Mouse (Mus musculus): Measurements from ENCODE around the gene Hacl1.

Gene Hacl1

GRCm38 (mm10) chr14:31640890-31641505, at the start of gene Hacl1, which contains the start of gene Btd:
Gene Hacl1, minus strand, starts transcription at chr14:31641286.
Gene Btd, plus strand, starts transcription at chr14:31641028.
- in situ Hi-C loops (cut with MboI; ENCODE audit: low sequenced_read_pairs) = no loop called here

- in situ Hi-C loops (cut with MboI; ENCODE audit: low sequenced_read_pairs) = no loop called here
These were observed 45.1 kb upstream of the Hacl1 start for GRCm38 (mm10) chr14:31686231-31686630.

GRCm38 (mm10) chr14:31685680-31686079, 44.6 kb upstream of the Hacl1 start:
- in situ Hi-C loops (cut with MboI; ENCODE audit: low sequenced_read_pairs) = no loop called here

GRCm38 (mm10) chr14:31684343-31685040, 43.4 kb upstream of the Hacl1 start:
- in situ Hi-C loops (cut with MboI; ENCODE audit: low sequenced_read_pairs) = no loop called here

GRCm38 (mm10) chr14:31683610-31684009, 42.5 kb upstream of the Hacl1 start:
- in situ Hi-C loops (cut with MboI; ENCODE audit: low sequenced_read_pairs) = no loop called here

GRCm38 (mm10) chr14:31681931-31682555, 41.0 kb upstream of the Hacl1 start:
- in situ Hi-C loops (cut with MboI; ENCODE audit: low sequenced_read_pairs) = no loop called here

GRCm38 (mm10) chr14:31681291-31681690, 40.2 kb upstream of the Hacl1 start:
- in situ Hi-C loops (cut with MboI; ENCODE audit: low sequenced_read_pairs) = no loop called here

- in situ Hi-C loops (cut with MboI; ENCODE audit: low sequenced_read_pairs) = no loop called here
These were observed 39.6 kb upstream of the Hacl1 start for GRCm38 (mm10) chr14:31680656-31681055.

- in situ Hi-C loops (cut with MboI; ENCODE audit: low sequenced_read_pairs) = loop anchor here (25.0 kb wide), 1 partner anchor 266 kb away; no protein-coding TSS in a partner anchor
These were observed 30.7 kb upstream of the Hacl1 start for GRCm38 (mm10) chr14:31671635-31672320.

- in situ Hi-C loops (cut with MboI; ENCODE audit: low sequenced_read_pairs) = loop anchor here (25.0 kb wide), 1 partner anchor 267 kb away; no protein-coding TSS in a partner anchor
These were observed 28.8 kb upstream of the Hacl1 start for GRCm38 (mm10) chr14:31669642-31670490.

- in situ Hi-C loops (cut with MboI; ENCODE audit: low sequenced_read_pairs) = loop anchor here (25.0 kb wide), 1 partner anchor 268 kb away; no protein-coding TSS in a partner anchor
These were observed 28.1 kb upstream of the Hacl1 start for GRCm38 (mm10) chr14:31669161-31669611.

GRCm38 (mm10) chr14:31668326-31668725, 27.2 kb upstream of the Hacl1 start:
- in situ Hi-C loops (cut with MboI; ENCODE audit: low sequenced_read_pairs) = loop anchor here (25.0 kb wide), 1 partner anchor 269 kb away; no protein-coding TSS in a partner anchor

GRCm38 (mm10) chr14:31667741-31668140, 26.7 kb upstream of the Hacl1 start:
- in situ Hi-C loops (cut with MboI; ENCODE audit: low sequenced_read_pairs) = loop anchor here (25.0 kb wide), 1 partner anchor 270 kb away; no protein-coding TSS in a partner anchor

GRCm38 (mm10) chr14:31666931-31667705, 26.0 kb upstream of the Hacl1 start:
- in situ Hi-C loops (cut with MboI; ENCODE audit: low sequenced_read_pairs) = loop anchor here (25.0 kb wide), 1 partner anchor 270 kb away; no protein-coding TSS in a partner anchor

- in situ Hi-C loops (cut with MboI; ENCODE audit: low sequenced_read_pairs) = loop anchor here (25.0 kb wide), 1 partner anchor 272 kb away; no protein-coding TSS in a partner anchor
These were observed 24.5 kb upstream of the Hacl1 start for GRCm38 (mm10) chr14:31665566-31665940.

- in situ Hi-C loops (cut with MboI; ENCODE audit: low sequenced_read_pairs) = loop anchor here (25.0 kb wide), 1 partner anchor 272 kb away; no protein-coding TSS in a partner anchor
These were observed 23.9 kb upstream of the Hacl1 start for GRCm38 (mm10) chr14:31664903-31665565.

- in situ Hi-C loops (cut with MboI; ENCODE audit: low sequenced_read_pairs) = loop anchor here (25.0 kb wide), 1 partner anchor 273 kb away; no protein-coding TSS in a partner anchor
These were observed 23.2 kb upstream of the Hacl1 start for GRCm38 (mm10) chr14:31664100-31664902.

All from CH12F3 (cell line).